Mouse (Mus musculus): ENCODE results near the gene Gpatch2. TPM values are rescaled to one million over a fixed set of nuclear protein-coding genes. Genes with fewer than 3 reads are reported as not detected.

Gpatch2 gene
- polyA plus RNA-seq, 1 experiment from 2014 or later = 16.8 TPM

DNA sequence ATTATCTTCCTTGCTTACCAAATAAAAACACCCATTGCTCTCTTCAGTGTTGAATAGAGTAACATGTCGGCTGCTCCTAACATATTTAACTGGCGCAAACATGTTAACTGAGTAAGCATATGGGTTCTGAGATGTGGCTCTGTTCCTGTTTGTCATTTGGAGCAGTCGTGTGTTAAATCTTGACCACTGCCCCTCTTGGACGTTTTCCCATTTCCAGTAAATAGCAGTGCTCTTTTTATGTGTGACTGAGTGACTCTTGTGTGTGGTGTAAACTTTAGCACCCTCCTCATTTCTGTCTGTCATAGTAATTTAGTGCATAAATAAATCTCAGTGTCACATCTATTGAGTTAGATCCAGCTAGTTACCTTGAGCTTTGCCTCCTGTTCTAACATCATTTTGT is 52.3 kb downstream of the Gpatch2 start:
- H3K27ac ChIP-seq = no peak overlapping the region

DNA sequence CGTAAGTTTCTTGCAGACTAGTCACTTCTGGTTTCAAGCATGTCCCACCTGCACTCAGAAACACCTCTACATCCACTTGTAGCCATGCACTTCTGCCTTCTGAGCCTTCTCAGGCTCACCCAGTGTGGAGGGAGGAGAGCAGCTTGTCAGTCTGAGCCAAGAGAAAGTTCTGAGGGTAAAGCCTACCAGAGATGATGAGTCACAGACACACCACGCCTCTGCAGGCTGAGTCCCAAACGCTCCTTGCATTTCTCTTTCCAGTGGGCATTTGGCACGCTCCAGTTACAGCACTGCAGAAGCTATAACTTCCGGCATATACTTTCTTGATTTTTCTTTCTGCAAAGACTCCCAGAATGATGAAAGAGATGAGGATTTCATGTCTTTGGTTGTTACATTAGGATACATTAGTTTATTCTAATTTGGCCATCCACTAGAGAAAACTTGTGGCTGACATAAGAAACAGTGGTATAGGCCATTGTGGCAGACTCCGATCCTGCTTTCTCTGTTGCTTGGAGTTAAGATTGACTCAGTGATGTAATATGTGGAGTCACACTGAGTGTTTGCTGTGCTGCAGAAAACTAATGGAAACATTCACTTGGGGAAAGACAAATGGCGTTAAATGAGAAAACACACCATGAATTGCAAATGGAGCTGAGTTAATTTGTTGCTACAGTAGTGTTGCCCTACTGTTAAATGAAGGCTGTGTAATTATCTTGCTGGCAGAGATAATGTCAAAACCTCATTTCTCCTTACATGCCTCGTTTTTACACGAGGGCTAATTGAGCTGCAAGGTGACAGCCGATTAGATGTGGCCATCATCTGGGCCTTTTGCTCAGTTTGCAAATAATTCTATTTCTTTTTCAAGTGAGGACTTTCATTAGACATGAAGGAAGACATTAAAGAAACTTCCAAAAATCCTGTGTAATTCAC is 55.3 kb downstream of the Gpatch2 start:
- no peaks in the 10 kb centered on the region for H3K36me3 ChIP-seq
- H3K9me3 ChIP-seq = no peaks in the 10 kb centered on the region
- 0 out of 2 replicates have a peak, but pooled peaks have one; percentile 41 for ATAC-seq
- H3K27me3 ChIP-seq (replicated peaks) = no peaks in the 10 kb centered on the region
- H3K27ac ChIP-seq = no peak overlapping the region
- no peak overlapping the region for H3K4me2 ChIP-seq (replicated peaks)
- WGBS = 72% methylated on average over 10 of the region's 10 CpGs
- H3K4me3 ChIP-seq (replicated peaks) = no peak overlapping the region
- no peak overlapping the region for H3K9ac ChIP-seq
- H3K4me1 ChIP-seq (replicated peaks) = no peaks in the 10 kb centered on the region

More for the DNA sequence above, 52.3 kb downstream of the Gpatch2 start:
- no peak for ATAC-seq
- 59% methylated on average over 4 of the region's 4 CpGs for WGBS
- H3K9ac ChIP-seq = no peak overlapping the region
- H3K27me3 ChIP-seq (replicated peaks) = no peaks in the 10 kb centered on the region
- H3K4me1 ChIP-seq (replicated peaks) = no peaks in the 10 kb centered on the region
- H3K36me3 ChIP-seq = no peaks in the 10 kb centered on the region
- no peak overlapping the region for H3K4me2 ChIP-seq (replicated peaks)
- H3K4me3 ChIP-seq (replicated peaks) = no peak overlapping the region
- no peaks in the 10 kb centered on the region for H3K9me3 ChIP-seq

GRCm38 (mm10) chr1:187277324-187277723 is 62.0 kb downstream of the Gpatch2 start:
- H3K4me1 ChIP-seq (replicated peaks) = peaks cover 7% of the 10 kb centered on the region
- H3K27me3 ChIP-seq (replicated peaks) = no peaks in the 10 kb centered on the region
- no peak overlapping the region for H3K9ac ChIP-seq
- ATAC-seq = no peak
- H3K27ac ChIP-seq = no peak overlapping the region
- H3K4me3 ChIP-seq (replicated peaks) = no peak overlapping the region
- H3K36me3 ChIP-seq = no peaks in the 10 kb centered on the region
- H3K4me2 ChIP-seq (replicated peaks) = no peak overlapping the region
- WGBS = 64% methylated on average over 9 of the region's 9 CpGs
- no peaks in the 10 kb centered on the region for H3K9me3 ChIP-seq

- no peaks in the 10 kb centered on the region for H3K27me3 ChIP-seq (replicated peaks)
- WGBS = 40% methylated on average over 5 of the region's 5 CpGs
- no peak for ATAC-seq
Observed at GRCm38 (mm10) chr1:187278472-187278871, 63.2 kb downstream of the Gpatch2 start.

GRCm38 (mm10) chr1:187279776-187280175 is 64.5 kb downstream of the Gpatch2 start:
- H3K27me3 ChIP-seq (replicated peaks) = no peaks in the 10 kb centered on the region
- ATAC-seq = no peak
- peaks cover 7% of the 10 kb centered on the region for H3K4me1 ChIP-seq (replicated peaks)
- H3K4me2 ChIP-seq (replicated peaks) = no peak overlapping the region
- no peak overlapping the region for H3K27ac ChIP-seq
- H3K4me3 ChIP-seq (replicated peaks) = no peak overlapping the region
- H3K9ac ChIP-seq = no peak overlapping the region
- 63% methylated on average over 4 of the region's 4 CpGs for WGBS
- H3K9me3 ChIP-seq = no peaks in the 10 kb centered on the region
- H3K36me3 ChIP-seq = no peaks in the 10 kb centered on the region

More at GRCm38 (mm10) chr1:187278472-187278871, 63.2 kb downstream of the Gpatch2 start:
- H3K36me3 ChIP-seq = no peaks in the 10 kb centered on the region
- no peak overlapping the region for H3K4me2 ChIP-seq (replicated peaks)
- H3K4me1 ChIP-seq (replicated peaks) = peaks cover 7% of the 10 kb centered on the region
- no peak overlapping the region for H3K27ac ChIP-seq
- no peak overlapping the region for H3K4me3 ChIP-seq (replicated peaks)
- no peaks in the 10 kb centered on the region for H3K9me3 ChIP-seq
- no peak overlapping the region for H3K9ac ChIP-seq

DNA sequence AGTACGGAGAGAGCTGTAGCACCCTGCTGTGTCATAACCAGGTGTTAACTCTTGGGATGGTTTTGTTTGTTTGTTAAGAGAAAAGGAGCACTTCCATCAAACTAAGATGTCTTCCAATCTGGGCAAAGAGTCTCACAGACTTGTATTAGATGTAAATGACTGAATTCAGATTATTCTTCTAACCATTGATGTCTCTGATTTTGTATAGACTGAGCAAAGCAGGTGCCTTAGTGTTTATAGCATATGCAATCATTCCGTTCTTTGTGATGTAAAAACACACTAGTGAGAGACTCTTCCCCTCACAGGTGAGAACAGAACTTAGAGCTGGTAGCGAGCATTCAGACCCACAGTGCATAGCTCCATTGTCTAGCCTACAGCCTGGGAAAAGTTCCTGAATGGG is 67.0 kb downstream of the Gpatch2 start:
- Histone ChIP-seq H3K9me3 (no peaks in the 10 kb centered on the region), H3K27ac (no peak overlapping the region), H3K4me2 (replicated peaks) (no peak overlapping the region), H3K36me3 (no peaks in the 10 kb centered on the region), H3K4me3 (replicated peaks) (no peak overlapping the region), H3K4me1 (replicated peaks) (peaks cover 6% of the 10 kb centered on the region), H3K9ac (no peak overlapping the region), H3K27me3 (replicated peaks) (no peaks in the 10 kb centered on the region)
- WGBS = 85% methylated on average over 3 of the region's 3 CpGs
- no peak for ATAC-seq

DNA sequence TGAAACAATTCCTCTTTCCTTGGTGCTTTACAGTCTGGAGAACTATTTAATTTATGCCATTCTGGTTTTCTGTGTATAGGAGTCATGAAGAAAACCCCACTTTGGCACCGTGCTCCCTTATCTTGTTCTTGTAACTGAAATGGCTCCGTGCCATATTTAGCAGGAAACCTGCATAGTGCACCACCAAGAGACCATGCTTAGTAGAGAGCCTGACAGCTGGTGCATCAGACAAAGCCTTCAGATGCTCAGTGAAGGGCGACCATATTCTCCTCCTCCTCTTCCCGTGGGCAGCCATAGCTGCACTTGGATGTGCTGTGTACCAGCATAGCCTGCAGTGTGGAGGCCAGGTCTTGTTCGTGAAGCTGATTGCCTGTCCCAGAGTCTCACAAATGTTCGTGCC is 67.5 kb downstream of the Gpatch2 start:
- no peaks in the 10 kb centered on the region for H3K36me3 ChIP-seq
- H3K4me2 ChIP-seq (replicated peaks) = no peak overlapping the region
- peak; percentile 23; the same call in 1 of the 2 replicates for ATAC-seq
- H3K9me3 ChIP-seq = no peaks in the 10 kb centered on the region
- 77% methylated on average over 6 of the region's 6 CpGs for WGBS
- H3K4me1 ChIP-seq (replicated peaks) = 0 out of 2 replicates have a peak, but pooled peaks cover 2% of the 10 kb centered on the region
- no peaks in the 10 kb centered on the region for H3K27me3 ChIP-seq (replicated peaks)
- H3K9ac ChIP-seq = no peak overlapping the region
- no peak overlapping the region for H3K4me3 ChIP-seq (replicated peaks)
- H3K27ac ChIP-seq = no peak overlapping the region

- Histone ChIP-seq H3K9ac (no peak overlapping the region), H3K27ac (no peak overlapping the region), H3K9me3 (no peaks in the 10 kb centered on the region), H3K27me3 (replicated peaks) (no peaks in the 10 kb centered on the region), H3K36me3 (no peaks in the 10 kb centered on the region), H3K4me3 (replicated peaks) (no peak overlapping the region), H3K4me1 (replicated peaks) (no peaks in the 10 kb centered on the region), H3K4me2 (replicated peaks) (no peak overlapping the region)
- no peak for ATAC-seq
- WGBS = 79% methylated on average over 8 of the region's 8 CpGs
Observed at GRCm38 (mm10) chr1:187285735-187286134, 70.4 kb downstream of the Gpatch2 start.

DNA sequence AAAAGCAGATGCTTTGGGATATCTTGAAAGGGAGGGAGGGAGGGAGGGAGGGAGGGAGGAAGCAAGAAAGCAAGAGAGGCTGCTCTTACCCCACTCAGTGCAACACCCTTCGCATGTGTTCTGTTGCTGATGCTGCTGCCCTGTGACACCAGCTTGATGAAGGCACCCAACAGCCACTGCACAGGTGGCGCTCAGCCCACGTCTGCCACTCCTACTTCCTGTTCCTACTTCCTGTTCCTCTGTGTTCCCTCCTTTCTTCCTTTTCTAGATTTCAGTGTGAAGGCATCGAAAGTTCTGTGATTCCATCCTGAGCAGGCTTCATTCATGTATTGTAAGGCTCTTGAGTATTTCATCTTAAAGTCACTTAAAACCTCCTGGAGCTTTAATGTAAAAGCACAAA is 71.1 kb downstream of the Gpatch2 start:
- 78% methylated on average over 4 of the region's 4 CpGs for WGBS
- Histone ChIP-seq H3K27ac (no peak overlapping the region), H3K4me3 (replicated peaks) (no peak overlapping the region), H3K4me1 (replicated peaks) (no peaks in the 10 kb centered on the region), H3K27me3 (replicated peaks) (no peaks in the 10 kb centered on the region), H3K9me3 (no peaks in the 10 kb centered on the region), H3K36me3 (no peaks in the 10 kb centered on the region), H3K4me2 (replicated peaks) (no peak overlapping the region), H3K9ac (no peak overlapping the region)
- peak; percentile 37; the same call in 1 of the 2 replicates for ATAC-seq

DNA sequence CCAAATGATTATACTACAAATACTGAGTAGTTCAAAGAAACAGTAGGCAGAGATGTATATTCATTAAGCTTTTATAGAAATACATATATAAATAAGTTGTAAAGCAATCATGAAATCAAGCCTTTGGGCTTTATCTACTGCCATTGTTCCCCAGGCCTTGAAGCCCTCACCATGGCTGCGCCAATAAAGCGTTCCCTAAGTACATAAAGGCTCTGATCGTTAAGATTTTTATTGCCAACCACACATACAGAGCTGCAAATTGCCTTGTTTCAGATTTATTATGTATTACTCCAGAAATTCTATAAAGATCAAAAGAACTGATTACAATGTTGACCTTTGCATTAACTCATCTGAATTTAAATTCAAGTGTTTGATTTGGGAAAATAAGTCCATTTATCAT is 71.6 kb downstream of the Gpatch2 start:
- Histone ChIP-seq H3K4me2 (replicated peaks) (no peak overlapping the region), H3K27ac (no peak overlapping the region), H3K9ac (no peak overlapping the region), H3K36me3 (no peaks in the 10 kb centered on the region), H3K4me3 (replicated peaks) (no peak overlapping the region), H3K27me3 (replicated peaks) (no peaks in the 10 kb centered on the region), H3K9me3 (no peaks in the 10 kb centered on the region), H3K4me1 (replicated peaks) (no peaks in the 10 kb centered on the region)
- ATAC-seq = peak; percentile 81; the same call in 1 of the 2 replicates
- WGBS = 64% methylated on average over 3 of the region's 3 CpGs

DNA sequence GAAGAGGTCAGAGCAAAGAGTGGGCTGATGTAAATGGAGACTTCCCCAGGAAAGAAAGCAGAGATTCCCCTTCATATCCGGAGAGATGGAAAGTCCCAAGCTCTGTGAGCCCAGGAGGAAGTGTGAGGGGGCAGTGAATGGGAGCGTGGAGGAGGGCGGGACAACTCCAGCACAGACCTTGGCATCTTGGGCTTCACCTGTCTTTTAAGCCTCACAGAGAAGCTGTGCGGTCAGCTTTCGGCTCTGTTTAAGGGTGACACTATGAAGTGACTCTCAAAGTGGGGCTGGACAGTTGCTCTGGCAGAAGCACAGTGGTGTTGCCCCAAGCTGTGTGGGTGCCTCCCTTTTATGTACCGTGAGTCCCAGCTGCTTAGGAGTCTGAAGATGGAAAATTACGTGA is 74.9 kb downstream of the Gpatch2 start:
- H3K27ac ChIP-seq = no peak overlapping the region
- no peak for ATAC-seq
- whole genome bisulfite sequencing = 88% methylated on average over 7 of the region's 7 CpGs

GRCm38 (mm10) chr1:187291480-187292394 is 76.4 kb downstream of the Gpatch2 start:
- 75% methylated on average over 10 of the region's 10 CpGs for WGBS
- Histone ChIP-seq H3K9ac (no peak overlapping the region), H3K4me3 (replicated peaks) (no peak overlapping the region), H3K4me1 (replicated peaks) (no peaks in the 10 kb centered on the region), H3K4me2 (replicated peaks) (no peak overlapping the region), H3K27ac (no peak overlapping the region), H3K36me3 (no peaks in the 10 kb centered on the region), H3K9me3 (no peaks in the 10 kb centered on the region), H3K27me3 (replicated peaks) (no peaks in the 10 kb centered on the region)
- peak; percentile 75 for ATAC-seq

More for the DNA sequence above, 74.9 kb downstream of the Gpatch2 start:
- no peak overlapping the region for H3K4me3 ChIP-seq (replicated peaks)
- H3K4me1 ChIP-seq (replicated peaks) = no peaks in the 10 kb centered on the region
- no peaks in the 10 kb centered on the region for H3K27me3 ChIP-seq (replicated peaks)
- H3K4me2 ChIP-seq (replicated peaks) = no peak overlapping the region
- no peaks in the 10 kb centered on the region for H3K36me3 ChIP-seq
- H3K9me3 ChIP-seq = no peaks in the 10 kb centered on the region
- H3K9ac ChIP-seq = no peak overlapping the region

Data from intestine, embryonic 15.5 days (tissue).